Mouse (Mus musculus): ENCODE data around the gene Lyve1. TPM values are rescaled to one million over a fixed set of nuclear protein-coding genes. Genes with fewer than 3 reads are reported as not detected.

Gene Lyve1
- total RNA-seq (2023), result not detected

DNA sequence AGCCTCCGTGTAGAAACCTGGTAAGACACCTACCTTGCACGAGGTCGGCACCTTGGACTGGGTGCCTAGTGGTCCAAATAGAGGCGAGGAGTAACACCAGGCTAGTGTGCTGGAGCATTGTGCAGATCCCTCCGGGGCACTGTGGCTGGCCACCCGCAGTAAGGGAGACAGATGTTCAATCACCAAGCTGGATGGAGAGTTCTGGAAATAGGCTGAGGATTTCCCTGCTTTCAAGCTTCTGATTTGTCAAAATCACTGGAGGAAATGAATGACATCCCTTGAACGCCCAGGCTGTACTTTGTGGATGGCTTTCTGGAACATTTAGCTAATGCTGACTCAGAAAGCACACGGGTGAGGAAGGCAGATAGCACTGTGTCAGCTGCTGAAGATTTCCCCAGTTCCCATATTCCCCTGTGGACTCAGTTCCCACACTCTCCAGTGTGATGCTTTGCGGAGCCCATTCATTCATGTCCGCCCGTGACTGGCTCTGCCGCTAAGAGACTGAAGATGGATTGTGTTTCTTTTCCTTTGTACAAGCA lies at the start of gene Lyve1:
TSS of gene Lyve1 (minus strand) at position 489 of the 539 bp plus-strand sequence.

DNA sequence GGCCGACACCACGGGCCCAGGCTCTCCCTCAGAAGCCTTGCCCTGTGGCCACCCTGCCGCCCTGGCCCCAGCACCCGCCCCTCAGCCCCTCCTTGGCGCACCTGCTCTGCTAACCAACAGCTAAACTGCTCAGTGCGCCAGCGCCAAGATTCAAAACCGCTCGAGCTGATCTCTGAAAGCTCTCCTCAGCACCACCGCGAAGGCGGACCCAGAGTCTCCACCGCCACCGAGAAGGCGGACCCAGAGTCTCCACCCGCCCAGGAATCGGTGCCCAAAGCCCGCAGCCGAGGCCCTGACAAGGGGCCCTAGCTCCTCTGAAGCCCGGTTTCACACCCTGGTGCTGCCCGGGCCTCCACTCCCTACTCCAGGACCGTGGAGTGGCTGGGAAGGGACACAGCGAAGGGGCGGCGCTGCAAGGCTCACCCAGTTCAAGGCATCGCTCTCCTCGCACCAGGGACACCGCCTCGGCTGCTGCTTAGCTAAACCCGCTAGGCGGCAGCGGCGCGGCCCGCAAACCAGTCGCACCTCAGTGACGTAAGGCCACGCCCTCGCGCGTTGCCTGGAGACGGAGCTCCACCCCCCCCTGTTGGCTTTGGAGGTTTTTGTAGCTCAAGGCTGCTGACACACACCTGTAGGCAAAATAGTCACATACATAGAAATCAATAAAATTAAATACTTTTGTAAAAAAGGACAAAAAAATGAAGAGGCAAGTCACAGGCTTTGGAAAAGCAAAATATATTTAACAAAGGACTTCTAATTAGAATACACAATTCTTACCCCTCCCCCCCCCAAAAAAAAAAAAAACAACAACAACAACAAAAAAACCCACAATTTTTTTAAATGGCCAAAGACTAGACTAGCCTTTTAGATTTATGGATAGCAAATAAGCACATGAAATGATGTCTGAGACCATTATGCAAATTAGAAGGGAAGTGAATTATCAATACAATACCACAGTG lies 18.8 kb downstream of the Lyve1 start, which contains the start of gene Rnf141:
TSS of gene Rnf141 (minus strand) at position 542 of the 959 bp plus-strand sequence.

Other genes with a start within 250 kb of the Lyve1 start
- 10.7 TPM for gene Sbf2, start 248.3 kb downstream of the Lyve1 start, total RNA-seq (2023)
- 1.2 TPM for gene Adm, start 235.6 kb downstream of the Lyve1 start, total RNA-seq (2023)
- gene Ampd3, start 95.0 kb downstream of the Lyve1 start, total RNA-seq (2023), result 20.8 TPM
- gene Rnf141, start 18.8 kb downstream of the Lyve1 start, total RNA-seq (2023), result 13.3 TPM
- 2.0 TPM for gene Mrvi1, start 119.2 kb upstream of the Lyve1 start, total RNA-seq (2023)
- gene Ctr9, start 165.7 kb upstream of the Lyve1 start, total RNA-seq (2023), result 57.0 TPM
- 1,364 TPM for gene Eif4g2, start 219.8 kb upstream of the Lyve1 start, total RNA-seq (2023)

Data from CD4-positive naive resting alpha-beta T cell, adult 57 days (primary cell).